Mouse (Mus musculus) urinary bladder, postnatal 14 days (tissue): Measurements from ENCODE around the gene Oas3.

ENCODE experiments used
- DNase-seq: peaks from one replicate; pipeline ENCODE4 v3.0.0; 2021; ENCODE audit warnings: low spot score

Oas3 gene

DNA sequence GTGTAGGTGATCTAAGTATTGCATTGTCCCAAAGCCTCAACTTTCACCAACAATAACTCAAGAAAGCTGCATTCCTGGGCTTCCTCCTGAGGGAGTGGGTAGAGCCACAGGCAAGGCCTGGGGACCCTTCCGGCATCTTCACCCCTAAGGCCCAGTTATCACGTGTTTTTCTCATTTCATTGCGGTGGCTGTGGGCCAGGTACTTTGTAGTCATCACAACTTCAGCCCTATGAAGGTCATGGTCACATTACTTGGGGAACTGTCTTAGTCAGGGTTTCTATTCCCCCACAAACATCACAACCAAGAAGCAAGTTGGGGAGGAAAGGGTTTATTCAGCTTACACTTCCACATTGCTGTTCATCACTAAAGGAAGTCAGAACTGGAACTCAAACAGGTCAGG lies 24.7 kb downstream of the Oas3 start:
- DNase-seq = no peak

DNA sequence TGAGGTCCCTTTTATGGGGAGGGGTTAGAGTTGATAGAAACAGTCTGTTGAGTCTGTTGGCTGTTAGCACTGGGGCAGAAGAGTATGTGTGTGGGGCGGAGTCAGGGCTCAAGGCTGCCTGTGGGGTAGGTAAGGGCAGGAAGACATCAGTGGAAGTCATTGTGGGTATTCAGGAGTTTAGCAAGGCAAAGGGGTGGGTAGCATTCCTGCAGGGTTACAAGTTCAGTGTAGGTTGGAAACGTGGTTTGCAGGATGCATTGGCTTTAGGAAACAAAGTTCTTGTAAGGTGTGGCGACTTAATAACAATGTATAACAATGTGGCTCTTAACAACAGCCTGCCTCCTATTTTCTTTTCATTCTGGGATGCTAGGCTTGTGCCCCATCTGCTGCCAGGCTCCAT lies 26.3 kb downstream of the Oas3 start:
- no peak for DNase-seq

DNA sequence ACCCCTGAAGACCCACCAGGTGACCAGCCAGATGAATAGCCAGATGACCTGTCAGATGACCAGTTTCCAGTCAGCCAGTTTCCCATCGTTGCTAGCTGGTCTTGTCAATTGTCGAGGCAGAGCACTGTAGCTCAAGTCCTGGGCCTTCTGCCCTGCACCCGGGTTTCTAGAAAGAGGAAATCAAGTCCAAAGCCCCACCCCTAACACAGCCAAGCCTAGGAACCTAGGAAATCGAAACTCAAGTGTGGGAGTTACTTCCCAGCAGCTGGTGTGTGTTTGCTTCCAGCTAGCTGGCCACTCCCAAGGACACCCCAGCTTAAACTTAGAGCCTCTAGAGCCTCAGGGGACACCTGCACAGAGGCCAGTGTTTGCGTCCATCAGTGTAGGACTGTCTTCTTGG lies 27.8 kb downstream of the Oas3 start, which contains the start of gene Oas2:
TSS of gene Oas2 (minus strand) at position 166 of the 400 bp plus-strand sequence.
- DNase-seq = no peak

DNA sequence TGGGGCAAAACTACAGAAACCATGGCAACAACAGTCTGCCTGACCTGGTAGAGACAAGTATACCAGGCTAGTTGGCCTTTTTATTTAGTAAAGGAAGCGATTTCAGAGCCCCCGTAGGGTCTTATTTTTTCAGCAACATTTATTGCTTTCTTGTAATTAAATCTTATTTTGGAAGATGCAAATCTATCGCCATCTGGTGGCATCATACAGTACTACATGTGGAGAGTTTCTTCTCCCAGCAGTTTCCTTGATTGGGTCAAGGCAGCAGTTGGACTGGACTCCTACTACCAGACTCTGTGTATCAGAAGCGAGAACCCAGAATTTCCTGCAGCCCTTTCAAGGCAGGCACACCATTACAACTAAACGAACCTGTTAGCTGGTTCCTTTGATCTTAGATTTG lies 31.0 kb downstream of the Oas3 start:
- peak; percentile 63 for DNase-seq

DNA sequence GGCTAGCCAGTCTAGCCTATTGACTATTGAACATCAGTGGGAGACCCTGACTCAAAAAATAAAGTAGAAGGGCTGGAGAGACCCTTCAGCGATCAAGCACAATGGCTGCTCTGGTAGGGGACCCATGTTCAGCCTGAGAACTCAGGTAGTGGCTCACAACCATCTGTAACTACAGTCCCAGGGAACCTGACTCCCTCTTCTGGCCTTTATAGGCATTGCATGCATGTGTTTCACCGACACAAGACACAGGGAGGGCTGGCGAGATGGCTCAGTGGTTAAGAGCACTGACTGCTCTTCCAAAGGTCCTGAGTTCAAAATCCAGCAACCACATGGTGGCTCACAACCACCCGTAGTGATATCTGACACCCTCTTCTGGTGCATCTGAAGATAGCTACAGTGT lies 35.3 kb downstream of the Oas3 start:
- peak; percentile 20 for DNase-seq

DNA sequence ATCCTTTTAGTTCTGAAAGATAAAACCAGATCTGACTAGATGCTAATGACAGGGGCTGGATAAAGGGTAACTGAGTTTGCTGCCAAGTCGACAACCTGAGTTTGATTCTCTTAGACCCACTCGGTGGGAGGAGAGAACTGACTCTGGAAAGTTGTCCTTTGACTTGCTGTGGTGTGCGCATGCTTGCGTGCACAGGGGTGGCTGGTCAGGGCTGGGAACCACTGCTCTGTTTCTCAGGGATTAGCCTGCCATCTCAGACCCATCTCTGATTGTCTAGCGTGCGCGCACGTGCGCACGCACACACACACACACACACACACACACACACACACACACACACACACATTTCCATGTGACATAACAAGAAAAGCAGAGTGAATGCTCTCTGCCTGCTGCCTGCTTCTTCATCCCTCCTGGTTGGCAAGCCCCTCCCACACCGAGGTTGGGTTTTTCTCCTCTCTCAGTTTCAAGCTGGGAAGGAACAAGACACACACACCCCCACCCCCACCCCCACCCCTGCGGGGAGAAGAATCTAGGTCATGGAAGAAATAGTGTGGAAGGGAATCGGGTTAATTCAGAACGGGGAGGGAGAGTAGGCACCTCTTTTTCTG lies 43.0 kb downstream of the Oas3 start:
- no peak for DNase-seq

DNA sequence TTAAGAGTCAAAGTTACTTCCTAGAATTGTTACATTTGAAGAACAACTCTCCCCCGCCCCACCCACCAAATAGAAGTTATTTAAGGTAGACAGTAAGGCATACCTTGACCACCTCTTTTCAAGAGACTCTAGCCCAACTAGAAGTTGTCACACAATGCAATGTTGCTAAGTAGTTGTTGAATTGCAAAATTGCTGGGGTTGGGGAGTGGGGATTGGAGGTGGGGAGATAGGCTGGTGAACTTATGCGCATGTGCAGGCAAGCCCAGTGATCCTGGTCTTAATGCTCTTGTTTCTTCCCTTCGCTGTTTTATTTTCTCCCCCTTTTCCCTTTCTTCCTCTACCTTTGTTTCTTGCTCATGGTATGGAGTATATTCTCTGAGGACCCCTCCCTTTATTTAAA lies 43.8 kb downstream of the Oas3 start:
- no peak for DNase-seq

DNA sequence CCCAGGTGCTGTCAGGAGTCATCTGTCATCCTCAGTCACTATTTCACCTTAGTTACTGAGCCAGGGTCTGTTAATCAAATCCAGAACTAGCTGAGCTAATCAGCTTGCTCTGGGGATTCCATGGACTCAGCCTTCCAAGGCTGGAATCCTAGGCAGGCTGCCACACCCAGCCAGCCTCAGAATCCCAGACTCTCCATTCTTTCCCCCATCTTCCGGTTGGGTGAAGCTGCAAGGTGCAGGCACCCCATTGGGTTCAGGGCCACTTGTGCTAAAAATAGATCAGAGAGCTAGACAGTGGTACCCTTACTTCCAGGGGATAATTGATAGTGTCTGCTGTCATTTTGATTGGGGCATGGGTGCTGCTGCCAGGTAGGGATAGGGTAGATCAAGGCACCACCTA lies 44.7 kb downstream of the Oas3 start:
- DNase-seq = no peak

DNA sequence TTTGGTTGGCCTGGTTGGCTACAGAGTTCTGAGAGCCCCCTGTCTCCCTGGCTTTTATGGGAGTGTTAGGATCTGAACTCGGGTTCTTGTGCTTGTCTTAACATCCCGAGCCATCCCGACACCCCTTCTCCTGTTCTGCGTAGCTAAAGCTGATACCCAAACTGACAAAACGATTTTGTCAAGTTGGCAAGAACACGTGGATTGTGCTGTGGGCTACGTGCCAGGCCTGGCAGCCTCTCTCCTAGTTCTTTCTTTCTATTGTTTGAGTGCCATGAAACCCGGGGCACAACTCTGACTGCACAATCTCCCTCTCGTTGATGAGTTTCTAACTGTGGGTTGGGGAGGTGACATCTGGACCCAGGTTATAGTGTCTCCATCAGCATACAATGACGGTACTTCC lies 48.1 kb downstream of the Oas3 start:
- no peak for DNase-seq

DNA sequence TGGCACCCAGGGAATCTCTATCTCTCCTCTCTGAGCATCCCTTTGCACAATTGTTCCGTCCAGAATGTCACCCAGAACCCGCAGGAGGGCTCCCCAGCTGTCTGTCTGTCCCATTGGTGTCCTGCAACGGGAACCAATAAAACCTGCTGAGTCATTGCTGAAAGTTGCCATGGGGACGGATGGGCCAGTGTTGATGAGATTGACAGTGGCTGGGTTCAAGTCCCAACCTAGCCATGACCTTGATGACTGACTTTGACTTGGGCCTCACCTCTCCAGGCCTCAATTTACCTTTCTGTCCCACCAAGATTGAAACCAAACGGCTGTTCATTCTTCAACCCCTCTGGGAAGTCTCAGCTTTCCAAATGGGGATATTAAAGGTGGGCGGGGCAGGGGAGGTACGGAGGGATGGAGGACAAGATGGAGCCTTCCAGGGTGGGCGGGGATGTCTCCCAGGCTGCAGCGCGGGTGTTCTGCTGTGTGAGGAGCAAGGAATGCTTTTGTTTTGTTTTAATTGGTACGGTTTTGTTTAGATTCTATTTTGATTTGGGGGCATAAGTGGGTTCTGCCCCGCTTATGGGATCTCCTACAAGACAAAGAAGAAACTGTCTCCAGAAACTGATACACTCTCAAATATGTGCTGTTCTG lies 51.5 kb downstream of the Oas3 start:
- DNase-seq = no peak

DNA sequence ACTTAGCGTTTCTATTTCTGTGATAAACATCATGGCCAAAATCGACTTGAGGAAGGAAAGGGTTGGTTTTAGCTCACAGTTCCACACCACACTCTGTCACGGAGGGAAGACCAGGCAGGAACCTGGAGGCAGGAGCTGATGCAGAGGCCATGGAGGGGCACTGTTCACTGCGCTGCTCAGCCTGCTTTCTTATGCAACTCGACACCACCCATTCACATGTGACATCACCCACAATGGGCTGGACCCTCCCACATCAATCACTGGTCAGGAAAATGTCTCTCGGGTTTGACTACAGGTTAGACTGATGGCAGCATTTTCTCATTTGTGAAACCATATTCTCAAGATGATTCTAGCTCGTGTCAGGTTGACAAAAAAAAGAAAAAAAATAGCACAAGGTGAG lies 56.5 kb downstream of the Oas3 start:
- DNase-seq = no peak

DNA sequence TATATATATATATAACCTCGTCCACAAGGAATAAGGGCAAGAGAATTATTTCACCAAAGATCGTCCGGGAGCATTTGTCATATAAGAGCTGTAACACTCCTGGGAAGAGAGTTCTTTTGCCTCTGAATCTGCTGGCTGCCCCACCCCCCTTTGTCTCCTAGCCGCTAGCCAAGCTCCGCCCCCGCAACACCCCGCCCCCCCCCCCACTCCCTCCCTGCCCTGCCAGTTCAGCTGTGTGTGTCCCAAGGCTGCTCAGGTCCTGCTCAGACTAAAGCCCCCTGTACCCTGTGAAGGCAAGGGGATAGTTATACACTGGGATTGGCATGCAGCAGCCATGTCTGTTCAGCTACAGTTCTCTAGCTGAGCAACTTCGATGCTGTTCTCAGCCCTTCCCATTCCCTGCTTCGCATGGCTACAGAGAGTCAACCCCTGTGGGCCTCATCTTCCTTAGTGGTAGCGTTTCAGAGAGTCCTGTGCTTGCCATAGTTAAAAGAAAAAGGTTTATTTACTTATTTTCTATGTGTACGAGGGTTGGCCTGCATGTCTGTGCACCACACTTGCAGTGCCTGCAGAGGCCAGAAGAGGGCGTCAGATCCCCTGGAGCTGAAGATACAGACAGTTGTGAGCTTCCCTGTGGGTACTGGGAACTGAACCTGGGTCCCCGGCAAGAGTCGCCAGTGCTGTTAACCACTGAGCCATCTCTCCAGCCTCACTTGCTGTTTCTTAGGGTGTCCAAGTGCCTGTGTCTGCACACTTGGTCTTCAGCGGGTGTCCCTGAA lies 58.7 kb downstream of the Oas3 start:
- DNase-seq = no peak

DNA sequence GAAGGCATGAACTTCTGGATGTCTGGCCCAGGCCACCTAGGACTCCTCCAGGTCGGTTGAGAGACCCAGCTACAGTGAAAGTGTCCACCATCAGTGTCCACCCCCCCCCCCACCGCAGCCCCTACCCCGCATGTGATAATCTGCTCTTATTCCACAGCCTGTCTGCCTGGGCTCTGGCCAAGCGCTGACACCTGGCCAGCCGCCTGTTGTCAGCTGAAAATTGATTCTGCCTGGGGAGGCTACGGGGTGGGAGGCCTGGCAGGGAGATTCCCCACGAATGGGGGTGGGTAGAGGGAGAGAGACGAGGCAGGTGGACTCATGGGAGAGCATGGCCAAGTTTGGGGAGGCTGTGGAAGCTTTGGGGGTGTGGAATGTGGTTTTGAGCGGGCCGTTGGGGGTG lies 60.3 kb downstream of the Oas3 start:
- DNase-seq = no peak

DNA sequence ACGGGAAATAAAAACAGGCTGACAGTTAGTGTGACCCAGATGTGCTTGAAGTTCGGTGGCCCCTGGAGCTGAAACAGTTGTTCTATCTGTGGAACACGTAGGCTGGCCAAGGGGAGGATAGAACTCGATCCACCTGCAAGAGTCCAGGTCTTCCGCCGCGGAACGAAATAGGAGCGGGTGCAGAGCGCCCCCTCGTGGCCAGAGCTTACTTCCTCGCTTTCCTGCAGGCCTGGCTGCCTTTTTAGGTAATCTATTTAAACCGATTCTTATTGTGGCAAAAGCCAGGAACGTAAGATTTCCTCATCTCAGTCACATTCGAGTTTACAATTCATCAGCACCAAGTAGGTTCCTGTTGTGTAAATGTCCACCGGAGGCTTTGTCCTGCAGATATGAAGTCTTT lies 63.1 kb downstream of the Oas3 start:
- DNase-seq = peak; percentile 73

DNA sequence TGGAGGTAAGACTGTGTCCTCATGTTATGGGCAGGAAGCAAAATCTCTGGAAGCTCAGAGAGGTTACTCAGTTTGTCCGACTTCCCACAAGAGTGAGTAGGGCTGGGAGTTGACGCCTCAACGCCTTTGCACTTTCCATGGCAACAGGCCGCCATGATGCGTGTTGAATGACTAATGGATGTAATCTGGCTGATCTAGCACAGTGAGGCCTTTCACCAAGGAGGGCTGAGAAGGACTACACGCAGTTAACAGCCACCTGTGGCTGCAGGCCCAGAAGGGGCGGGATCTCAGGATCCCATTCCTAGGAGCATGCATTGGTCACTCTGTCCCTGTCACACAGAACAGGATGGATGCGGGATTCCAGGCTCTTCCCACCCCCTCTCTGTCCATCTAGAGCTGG lies 64.7 kb downstream of the Oas3 start:
- DNase-seq = no peak

DNA sequence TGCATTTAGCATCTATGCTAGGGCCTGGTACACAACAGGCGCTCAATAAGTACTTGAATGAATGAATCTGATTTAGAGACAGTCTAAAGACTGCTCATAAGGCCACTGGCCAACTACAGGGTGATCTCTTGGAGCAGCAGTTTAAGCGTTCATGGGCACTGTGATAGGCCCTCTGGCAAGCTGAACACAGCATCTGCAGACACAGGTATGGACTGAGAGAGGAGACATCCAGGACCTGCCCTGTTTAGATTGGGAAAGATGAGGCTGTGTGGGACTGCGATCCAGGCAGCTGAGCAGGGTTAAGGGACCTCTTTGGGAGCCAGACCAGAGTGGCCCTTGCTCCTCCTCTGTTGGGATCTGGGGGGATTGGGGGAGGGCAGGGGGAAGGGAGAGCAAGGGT lies 65.6 kb downstream of the Oas3 start, which contains the start of gene Dtx1:
TSS of gene Dtx1 (minus strand) at position 101 of the 400 bp plus-strand sequence.
- no peak for DNase-seq

DNA sequence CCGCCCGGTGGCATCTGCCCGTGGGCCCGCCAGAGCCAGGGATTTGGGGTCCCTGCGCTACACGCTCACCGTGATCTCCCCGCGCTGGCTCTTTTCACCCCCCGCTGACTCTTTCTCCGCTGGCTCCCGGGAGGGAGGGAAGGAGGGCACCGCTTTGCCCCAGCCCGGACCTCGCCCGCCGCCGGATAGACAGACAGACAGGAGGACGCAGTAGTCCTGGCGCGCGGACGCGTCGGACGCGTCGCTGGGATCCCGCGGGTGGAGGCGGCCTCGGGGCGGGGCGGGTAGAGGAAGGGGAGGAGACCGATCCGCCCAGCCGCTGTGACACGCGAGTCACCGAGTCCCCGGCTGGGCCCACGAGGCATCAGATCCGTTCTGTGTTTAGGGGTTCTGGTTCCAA lies 66.0 kb downstream of the Oas3 start:
- peak; percentile 39 for DNase-seq

DNA sequence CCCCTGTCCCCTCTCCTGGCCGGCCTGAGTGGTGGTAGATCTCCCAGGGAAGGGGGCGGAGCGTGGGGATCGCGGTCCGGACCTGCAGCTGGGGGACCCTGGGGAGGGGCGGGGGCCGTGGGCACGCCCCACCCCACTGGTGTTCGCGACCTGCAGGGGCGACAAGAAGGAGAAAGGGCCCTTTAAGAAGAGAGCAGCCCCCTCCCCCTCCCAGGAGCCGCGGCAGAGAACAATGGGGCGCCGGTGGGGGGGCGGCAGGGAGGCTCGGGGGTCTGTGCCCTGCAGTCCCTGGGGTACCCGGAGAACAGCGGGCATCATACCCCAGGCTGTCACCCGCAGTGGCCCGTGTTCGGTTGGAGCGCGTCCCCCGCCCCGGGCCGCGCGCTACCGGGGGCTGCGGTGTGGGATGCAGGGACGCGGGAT lies 66.6 kb downstream of the Oas3 start:
- DNase-seq = no peak

DNA sequence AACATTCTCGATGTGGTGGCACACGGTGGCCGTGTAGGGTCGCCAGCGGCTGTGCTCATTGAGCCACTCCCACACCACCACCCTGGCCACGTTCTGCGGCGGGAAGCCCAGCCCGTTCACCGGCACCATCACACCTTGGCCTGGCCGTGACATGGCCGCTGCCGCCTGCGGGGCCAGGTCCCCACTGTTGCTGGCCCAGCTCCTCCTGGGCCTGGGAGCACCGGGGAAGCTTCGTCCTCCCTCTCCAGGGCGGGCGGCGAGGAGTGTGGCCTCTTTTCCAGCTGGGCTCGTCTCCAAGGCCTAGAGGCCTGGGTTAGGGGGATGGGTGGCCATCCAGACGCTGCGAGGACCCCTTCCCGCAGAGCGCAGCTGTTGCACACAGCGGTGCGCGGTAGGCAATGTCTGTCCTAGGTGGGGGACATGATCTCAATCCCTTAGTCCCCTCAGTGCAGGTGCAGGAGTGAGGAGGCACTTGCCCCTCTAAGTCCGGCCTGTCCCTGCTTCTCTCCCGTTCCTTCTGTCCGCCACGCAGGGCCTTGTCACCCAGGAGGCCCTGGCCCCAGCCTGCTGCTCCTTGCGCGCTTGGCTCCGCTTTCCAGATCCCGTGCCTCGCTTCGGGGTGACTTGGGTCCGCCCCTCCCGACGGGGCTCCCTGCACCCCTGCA lies 67.2 kb downstream of the Oas3 start:
- DNase-seq = no peak

DNA sequence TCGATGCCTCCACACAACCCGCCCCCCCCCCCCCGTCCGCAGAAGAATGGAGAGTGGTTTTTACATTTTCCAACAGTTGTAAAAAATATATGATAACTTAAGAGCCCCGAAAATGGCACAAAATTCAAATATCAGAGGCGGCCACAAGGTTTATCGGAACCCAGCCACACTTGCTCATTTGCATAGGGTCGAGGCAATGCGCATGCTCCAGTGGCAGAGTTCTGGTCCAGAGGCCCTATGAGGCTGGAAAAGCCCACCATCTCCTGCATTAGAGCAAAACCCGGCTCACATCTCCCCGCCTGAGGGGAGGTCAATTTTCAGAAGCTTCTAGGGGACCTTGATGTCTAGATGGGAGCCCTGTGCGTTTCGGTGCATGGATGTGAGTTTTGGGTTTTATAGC lies 70.5 kb downstream of the Oas3 start:
- DNase-seq = no peak

DNA sequence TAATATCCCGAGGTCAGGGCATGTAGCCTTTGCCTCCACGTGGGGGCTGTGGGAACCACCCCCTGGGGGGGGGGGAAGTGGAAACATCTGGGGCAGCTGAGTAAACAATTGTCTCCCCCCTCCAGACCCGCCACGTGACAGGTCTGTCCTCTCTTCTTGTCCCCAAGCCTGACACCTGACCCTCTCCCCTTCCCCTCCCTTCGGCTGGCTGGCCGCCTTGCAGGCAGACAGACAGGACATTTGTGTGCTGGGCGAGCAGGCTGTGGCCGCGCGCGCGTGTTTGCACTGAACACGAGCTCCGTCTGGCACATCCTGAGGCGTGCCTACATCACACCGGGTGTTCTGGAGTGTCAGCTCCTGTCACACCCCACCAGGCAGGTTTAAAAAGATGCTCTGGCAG lies 70.9 kb downstream of the Oas3 start:
- DNase-seq = no peak

DNA sequence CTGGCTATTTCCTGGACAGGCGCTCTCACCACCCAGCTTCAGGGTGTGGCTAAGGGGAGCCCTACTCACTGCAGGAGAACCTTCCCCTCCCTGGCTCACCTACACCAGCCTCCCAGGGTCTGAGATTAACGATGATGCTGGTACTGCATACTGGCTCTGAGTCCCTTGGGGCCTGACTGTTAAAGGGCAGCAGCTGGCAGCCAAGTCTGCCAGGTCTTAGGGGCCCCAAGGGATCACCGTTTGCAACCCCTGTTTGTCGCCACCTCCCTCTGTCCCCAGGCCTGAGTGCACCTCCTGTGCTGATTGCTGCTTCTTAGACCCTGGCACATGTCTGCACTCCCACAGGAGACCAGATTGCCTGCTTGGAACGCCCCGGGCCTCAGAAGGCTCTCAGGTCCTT lies 73.0 kb downstream of the Oas3 start:
- DNase-seq = no peak

DNA sequence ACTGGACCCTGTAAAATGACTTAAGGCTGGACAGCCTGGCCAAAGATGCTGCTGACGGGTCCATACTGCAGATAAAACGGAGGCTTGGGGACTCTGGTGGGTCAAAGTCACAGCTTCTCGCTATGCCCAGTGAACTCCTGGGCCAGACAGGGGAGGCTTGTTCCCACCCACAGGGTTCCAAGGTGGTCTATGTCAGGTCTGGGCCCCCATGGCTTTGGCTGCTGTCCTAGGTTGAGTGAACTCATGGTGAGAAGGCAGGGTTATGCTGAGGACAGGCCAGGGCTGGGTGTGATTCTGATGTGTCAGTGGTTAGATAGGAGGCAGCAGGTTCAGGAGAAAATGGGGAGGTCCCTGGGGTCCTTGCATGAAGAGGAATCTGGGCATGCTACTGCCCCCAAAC lies 73.8 kb downstream of the Oas3 start:
- DNase-seq = no peak
